Mouse (Mus musculus): ENCODE data around the gene 4930447C04Rik. TPM values are rescaled to one million over a fixed set of nuclear protein-coding genes. Genes with fewer than 3 reads are reported as not detected.

Gene 4930447C04Rik
- polyA plus RNA-seq, 1 experiment from 2014 or later: 2.0 TPM

DNA sequence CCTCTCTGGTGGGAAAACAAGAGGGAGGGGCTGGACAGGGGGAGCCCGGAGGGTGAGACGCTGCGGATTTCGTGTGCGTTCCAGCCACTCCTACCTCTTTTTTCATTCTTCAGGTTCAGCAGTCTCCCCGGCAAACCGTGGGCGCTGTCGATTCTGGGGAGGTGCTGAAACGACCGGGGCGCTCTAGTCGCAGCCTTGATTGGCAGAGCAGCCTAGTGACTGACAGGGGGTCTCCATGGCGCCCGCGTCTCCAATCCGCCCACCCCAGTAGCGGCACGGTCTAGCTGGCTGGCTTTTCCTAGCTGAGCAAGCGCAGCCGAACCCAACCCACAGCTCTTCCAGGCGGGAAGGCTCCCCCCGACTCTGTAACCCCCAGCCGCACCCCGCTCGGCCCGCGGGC is 958 bp downstream of the 4930447C04Rik start, which contains the start of gene Six6:
Six6 (plus strand) TSS at position 277 of the 400 bp plus-strand sequence.
- Histone ChIP-seq H3K27ac (ENCODE audit: low read length) (no peak within 1 kb of the TSS), H3K4me1 (ENCODE audit: control insufficient read depth, insufficient read depth, low read length) (0 out of 2 replicates have a peak, but pooled peaks cover 3% of the 10 kb centered on the region), H3K27me3 (ENCODE audit: control insufficient read depth, insufficient read depth, low read length) (peaks cover 72% of the 10 kb centered on the region), H3K9me3 (ENCODE audit: control insufficient read depth, low read depth, low read length) (no peaks in the 10 kb centered on the region), H3K9ac (replicated peaks; ENCODE audit: low read depth, low read length) (no peak within 1 kb of the TSS), H3K4me2 (replicated peaks; ENCODE audit: low read depth, low read length) (no peak within 1 kb of the TSS), H3K36me3 (ENCODE audit: control insufficient read depth, insufficient read depth, low read length) (no peaks in the 10 kb centered on the region), H3K4me3 (ENCODE audit: low read depth, low read length) (no peak within 1 kb of the TSS)
- WGBS: under 1% methylated on average over 28 of the region's 28 CpGs
- no peak for ATAC-seq (ENCODE audit: insufficient number of reproducible peaks, insufficient read depth, low FRiP score, low read depth)

GRCm38 (mm10) chr12:72938600-72939490 is 1.7 kb downstream of the 4930447C04Rik start:
- H3K27ac ChIP-seq (ENCODE audit: low read length): no peak overlapping the region
- no peak overlapping the region for H3K4me2 ChIP-seq (replicated peaks; ENCODE audit: low read depth, low read length)
- peaks cover 65% of the 10 kb centered on the region for H3K27me3 ChIP-seq (ENCODE audit: control insufficient read depth, insufficient read depth, low read length)
- no peaks in the 10 kb centered on the region for H3K36me3 ChIP-seq (ENCODE audit: control insufficient read depth, insufficient read depth, low read length)
- no peak for ATAC-seq (ENCODE audit: insufficient number of reproducible peaks, insufficient read depth, low FRiP score, low read depth)
- no peak overlapping the region for H3K9ac ChIP-seq (replicated peaks; ENCODE audit: low read depth, low read length)
- no peaks in the 10 kb centered on the region for H3K9me3 ChIP-seq (ENCODE audit: control insufficient read depth, low read depth, low read length)
- 2% methylated on average over 14 of the region's 14 CpGs for WGBS
- no peak overlapping the region for H3K4me3 ChIP-seq (ENCODE audit: low read depth, low read length)
- 0 out of 2 replicates have a peak, but pooled peaks cover 3% of the 10 kb centered on the region for H3K4me1 ChIP-seq (ENCODE audit: control insufficient read depth, insufficient read depth, low read length)

- no peaks in the 10 kb centered on the region for H3K9me3 ChIP-seq (ENCODE audit: control insufficient read depth, low read depth, low read length)
- H3K27ac ChIP-seq (ENCODE audit: low read length): no peak overlapping the region
- no peak overlapping the region for H3K4me3 ChIP-seq (ENCODE audit: low read depth, low read length)
- H3K9ac ChIP-seq (replicated peaks; ENCODE audit: low read depth, low read length): no peak overlapping the region
- H3K36me3 ChIP-seq (ENCODE audit: control insufficient read depth, insufficient read depth, low read length): no peaks in the 10 kb centered on the region
- peaks cover 59% of the 10 kb centered on the region for H3K27me3 ChIP-seq (ENCODE audit: control insufficient read depth, insufficient read depth, low read length)
- H3K4me1 ChIP-seq (ENCODE audit: control insufficient read depth, insufficient read depth, low read length): 0 out of 2 replicates have a peak, but pooled peaks cover 3% of the 10 kb centered on the region
- ATAC-seq (ENCODE audit: insufficient number of reproducible peaks, insufficient read depth, low FRiP score, low read depth): no peak
- H3K4me2 ChIP-seq (replicated peaks; ENCODE audit: low read depth, low read length): no peak overlapping the region
- WGBS: 4% methylated on average over 11 of the region's 13 CpGs
Measured at GRCm38 (mm10) chr12:72938176-72938575, 2.4 kb downstream of the 4930447C04Rik start.

GRCm38 (mm10) chr12:72937537-72938120 is 2.9 kb downstream of the 4930447C04Rik start:
- WGBS: 3% methylated on average over 19 of the region's 19 CpGs
- no peaks in the 10 kb centered on the region for H3K36me3 ChIP-seq (ENCODE audit: control insufficient read depth, insufficient read depth, low read length)
- no peak overlapping the region for H3K4me3 ChIP-seq (ENCODE audit: low read depth, low read length)
- H3K9me3 ChIP-seq (ENCODE audit: control insufficient read depth, low read depth, low read length): no peaks in the 10 kb centered on the region
- peaks cover 53% of the 10 kb centered on the region for H3K27me3 ChIP-seq (ENCODE audit: control insufficient read depth, insufficient read depth, low read length)
- H3K27ac ChIP-seq (ENCODE audit: low read length): no peak overlapping the region
- H3K4me2 ChIP-seq (replicated peaks; ENCODE audit: low read depth, low read length): no peak overlapping the region
- no peak overlapping the region for H3K9ac ChIP-seq (replicated peaks; ENCODE audit: low read depth, low read length)
- ATAC-seq (ENCODE audit: insufficient number of reproducible peaks, insufficient read depth, low FRiP score, low read depth): no peak
- 0 out of 2 replicates have a peak, but pooled peaks cover 3% of the 10 kb centered on the region for H3K4me1 ChIP-seq (ENCODE audit: control insufficient read depth, insufficient read depth, low read length)

- Histone ChIP-seq H3K4me3 (ENCODE audit: low read depth, low read length) (no peak overlapping the region), H3K9me3 (ENCODE audit: control insufficient read depth, low read depth, low read length) (no peaks in the 10 kb centered on the region), H3K27ac (ENCODE audit: low read length) (no peak overlapping the region), H3K4me1 (ENCODE audit: control insufficient read depth, insufficient read depth, low read length) (0 out of 2 replicates have a peak, but pooled peaks cover 3% of the 10 kb centered on the region), H3K27me3 (ENCODE audit: control insufficient read depth, insufficient read depth, low read length) (peaks cover 47% of the 10 kb centered on the region), H3K9ac (replicated peaks; ENCODE audit: low read depth, low read length) (no peak overlapping the region), H3K36me3 (ENCODE audit: control insufficient read depth, insufficient read depth, low read length) (no peaks in the 10 kb centered on the region), H3K4me2 (replicated peaks; ENCODE audit: low read depth, low read length) (no peak overlapping the region)
- 32% methylated on average over 8 of the region's 8 CpGs for WGBS
- ATAC-seq (ENCODE audit: insufficient number of reproducible peaks, insufficient read depth, low FRiP score, low read depth): no peak
Measured at GRCm38 (mm10) chr12:72936751-72937150, 3.8 kb downstream of the 4930447C04Rik start.

DNA sequence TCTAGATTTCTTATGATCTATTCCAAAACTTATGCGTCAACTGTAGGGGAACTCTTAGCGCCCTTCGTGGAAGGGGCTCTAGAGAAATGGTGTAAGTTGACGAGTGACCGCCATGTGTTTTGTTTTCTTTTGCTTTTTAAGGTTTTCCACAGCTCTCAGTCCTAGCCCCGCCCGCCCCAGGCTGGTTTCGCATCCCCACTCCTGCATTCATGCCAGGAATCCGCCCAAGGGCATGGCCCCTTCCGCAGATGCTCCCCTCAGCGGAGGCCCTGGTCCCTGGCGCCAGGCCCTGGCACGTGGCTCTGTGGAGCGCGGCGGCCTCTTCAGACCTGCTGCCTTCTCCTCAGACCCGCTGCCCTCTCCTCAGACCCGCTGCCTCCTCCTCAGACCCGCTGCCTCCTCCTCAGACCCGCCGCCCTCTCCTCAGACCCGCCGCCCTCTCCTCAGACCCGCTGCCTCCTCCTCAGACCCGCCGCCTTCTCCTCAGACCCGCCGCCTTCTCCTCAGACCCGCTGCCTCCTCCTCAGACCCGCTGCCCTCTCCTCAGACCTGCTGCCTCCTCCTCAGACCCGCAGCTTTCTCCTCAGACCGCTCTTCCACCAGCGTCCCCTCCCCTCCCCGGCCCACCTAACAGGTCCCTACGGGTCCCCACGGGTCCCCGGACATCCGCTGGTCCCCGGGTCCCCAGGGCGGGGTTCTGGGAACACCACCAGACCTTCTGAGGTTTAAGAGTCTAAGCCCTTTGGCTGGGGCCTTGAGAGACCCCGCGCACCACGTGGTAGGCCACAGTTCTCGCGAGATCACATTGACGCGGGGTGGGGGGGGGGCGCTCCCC is 23.2 kb downstream of the 4930447C04Rik start:
- H3K9me3 ChIP-seq (ENCODE audit: control insufficient read depth, low read depth, low read length): 0 out of 2 replicates have a peak, but pooled peaks cover 4% of the 10 kb centered on the region
- ATAC-seq (ENCODE audit: insufficient number of reproducible peaks, insufficient read depth, low FRiP score, low read depth): no peak
- no peaks in the 10 kb centered on the region for H3K27me3 ChIP-seq (ENCODE audit: control insufficient read depth, insufficient read depth, low read length)
- peak overlapping the region; percentile 54 for H3K4me2 ChIP-seq (replicated peaks; ENCODE audit: low read depth, low read length)
- H3K27ac ChIP-seq (ENCODE audit: low read length): no peak overlapping the region
- H3K4me1 ChIP-seq (ENCODE audit: control insufficient read depth, insufficient read depth, low read length): no peaks in the 10 kb centered on the region
- 14% methylated on average over 48 of the region's 48 CpGs for WGBS
- H3K9ac ChIP-seq (replicated peaks; ENCODE audit: low read depth, low read length): no peak overlapping the region; the same call in 1 of the 2 replicates
- no peaks in the 10 kb centered on the region for H3K36me3 ChIP-seq (ENCODE audit: control insufficient read depth, insufficient read depth, low read length)
- peak overlapping the region; percentile 33 for H3K4me3 ChIP-seq (ENCODE audit: low read depth, low read length)

GRCm38 (mm10) chr12:72854377-72855032 is 86.1 kb downstream of the 4930447C04Rik start:
- Histone ChIP-seq H3K9me3 (ENCODE audit: control insufficient read depth, low read depth, low read length) (no peaks in the 10 kb centered on the region), H3K4me3 (ENCODE audit: low read depth, low read length) (no peak overlapping the region), H3K36me3 (ENCODE audit: control insufficient read depth, insufficient read depth, low read length) (no peaks in the 10 kb centered on the region), H3K27me3 (ENCODE audit: control insufficient read depth, insufficient read depth, low read length) (peaks cover 18% of the 10 kb centered on the region), H3K4me2 (replicated peaks; ENCODE audit: low read depth, low read length) (peak overlapping the region; percentile 14; the same call in 1 of the 2 replicates), H3K9ac (replicated peaks; ENCODE audit: low read depth, low read length) (no peak overlapping the region), H3K4me1 (ENCODE audit: control insufficient read depth, insufficient read depth, low read length) (no peaks in the 10 kb centered on the region), H3K27ac (ENCODE audit: low read length) (no peak overlapping the region)
- ATAC-seq (ENCODE audit: insufficient number of reproducible peaks, insufficient read depth, low FRiP score, low read depth): no peak
- 8% methylated on average over 19 of the region's 19 CpGs for WGBS

Data from stomach, embryonic 14.5 days (tissue).